Mouse (Mus musculus) adrenal gland, adult (tissue): ENCODE data around the gene Tppp3.

Source experiments
- DNase-seq, 2 experiments: peaks; one replicate each; pipeline ENCODE4 v3.0.0; 2022 to 2023; ENCODE audit warnings: low spot score in 1 of 2; ENCODE audit not compliant: inconsistent age in 2 of 2

Gene Tppp3

GRCm38 (mm10) chr8:105468002-105468720 is 3.2 kb downstream of the Tppp3 start:
- no peak for DNase-seq

GRCm38 (mm10) chr8:105467396-105467985 is 3.8 kb downstream of the Tppp3 start:
- DNase-seq, result no peak

GRCm38 (mm10) chr8:105466700-105467291 is 4.5 kb downstream of the Tppp3 start:
- DNase-seq, result peak in 1 of 2 experiments; percentile 36

GRCm38 (mm10) chr8:105466246-105466645 is 5.1 kb downstream of the Tppp3 start:
- no peak for DNase-seq

- peak in 1 of 2 experiments; percentile 8 for DNase-seq
These were observed 6.7 kb downstream of the Tppp3 start for GRCm38 (mm10) chr8:105464595-105464994.

- DNase-seq, result no peak
These were observed 10.1 kb downstream of the Tppp3 start for GRCm38 (mm10) chr8:105461085-105461803.

GRCm38 (mm10) chr8:105455218-105455617 is 16.1 kb downstream of the Tppp3 start:
- no peak for DNase-seq

GRCm38 (mm10) chr8:105454088-105454487 is 17.2 kb downstream of the Tppp3 start:
- peak in 1 of 2 experiments; percentile 64 for DNase-seq

- peak in 1 of 2 experiments; percentile 33 for DNase-seq
These were observed 18.0 kb downstream of the Tppp3 start for GRCm38 (mm10) chr8:105453296-105453695.

GRCm38 (mm10) chr8:105451903-105452603 is 19.3 kb downstream of the Tppp3 start:
- DNase-seq, result peak in 1 of 2 experiments; percentile 36

- DNase-seq, result no peak
These were observed 20.3 kb downstream of the Tppp3 start for GRCm38 (mm10) chr8:105450977-105451376.

- no peak for DNase-seq
These were observed 22.7 kb downstream of the Tppp3 start for GRCm38 (mm10) chr8:105448596-105448995.

GRCm38 (mm10) chr8:105448188-105448587 is 23.1 kb downstream of the Tppp3 start:
- DNase-seq, result no peak

GRCm38 (mm10) chr8:105446127-105446552 is 25.2 kb downstream of the Tppp3 start:
- no peak for DNase-seq

- peak in 1 of 2 experiments; percentile 27 for DNase-seq
These were observed 25.8 kb downstream of the Tppp3 start for GRCm38 (mm10) chr8:105445296-105446126.

- no peak for DNase-seq
These were observed 28.7 kb downstream of the Tppp3 start for GRCm38 (mm10) chr8:105442661-105443060.

GRCm38 (mm10) chr8:105441433-105441832 is 29.9 kb downstream of the Tppp3 start:
- peak; percentile 20 to 54 for DNase-seq

- DNase-seq, result peak; percentile 22 to 66
These were observed 32.5 kb downstream of the Tppp3 start for GRCm38 (mm10) chr8:105438865-105439264.

- DNase-seq, result peak; percentile 16 to 38
These were observed 34.1 kb downstream of the Tppp3 start for GRCm38 (mm10) chr8:105437078-105437748.
